Mouse (Mus musculus): ENCODE measurements at regions not wholly inside any gene's neighbourhood (a gene's known extent, or its start where the extent isn't known, plus 50 kb on each side); places are given as distances from the start of the nearest gene placed in this dataset.

GRCm38 (mm10) chr10:96687441-96687772 lies 70.6 kb downstream of the Btg1 start:
- TF ChIP-seq CTCF (IDR thresholded peaks at IDR 0.05; ENCODE audit: control insufficient read depth, insufficient read depth, insufficient replicate concordance, low read depth, low read length) (no peak), POLR2A (IDR thresholded peaks at IDR 0.05; ENCODE audit: control insufficient read depth, low read depth, low read length) (no peak)
